Comparison of ENCODE assay signal across 8 mouse cellular contexts in genomic region chr4:21931772-21932630, GRCm38 (mm10). TPM values are rescaled to one million over a fixed set of nuclear protein-coding genes. Genes with fewer than 3 reads are reported as not detected.
DNase-seq lines count a peak whose midpoint lies in the region; ATAC-seq and TF ChIP-seq lines count a peak whose summit lies in the region.

No protein-coding gene starts in this region.

- H3K36me3 ChIP-seq in kidney, adult 2 months (ENCODE audit: control insufficient read depth, insufficient read depth, low read length), result no peaks in the 10 kb centered on the region
- no peaks in the 10 kb centered on the region for H3K36me3 ChIP-seq in forebrain, embryonic 11.5 days (ENCODE audit: control insufficient read depth, insufficient read depth, low read length)
- no peaks in the 10 kb centered on the region for H3K36me3 ChIP-seq in liver, embryonic 11.5 days (ENCODE audit: control insufficient read depth, insufficient read depth, low read length)
- H3K36me3 ChIP-seq in stomach, embryonic 14.5 days (ENCODE audit: control insufficient read depth, insufficient read depth, low read length), result peaks cover under 1% of the 10 kb centered on the region; the same call in 1 of the 2 replicates

- H3K4me3 ChIP-seq in kidney, adult 2 months (ENCODE audit: insufficient read depth, low read depth, low read length), result peak overlapping the region; percentile 64
- peak overlapping the region; percentile 55 for H3K4me3 ChIP-seq in bone marrow macrophage, adult 2 months (ENCODE audit: insufficient read depth, low read length)
- H3K4me3 ChIP-seq in forebrain, embryonic 11.5 days (ENCODE audit: low read depth, low read length), result peak overlapping the region; percentile 54
- peak overlapping the region; percentile 59 for H3K4me3 ChIP-seq in liver, embryonic 11.5 days (ENCODE audit: low read depth, low read length)
- peak overlapping the region; percentile 70 for H3K4me3 ChIP-seq in stomach, embryonic 14.5 days (ENCODE audit: low read depth, low read length)

- 18% methylated on average over 23 of the region's 23 CpGs for whole genome bisulfite sequencing in kidney, adult 2 months
- 16% methylated on average over 23 of the region's 23 CpGs for WGBS in forebrain, embryonic 11.5 days
- WGBS in liver, embryonic 11.5 days, result 22% methylated on average over 23 of the region's 23 CpGs
- WGBS in stomach, embryonic 14.5 days, result 9% methylated on average over 23 of the region's 23 CpGs

- TF ChIP-seq CTCF in kidney, adult 2 months (conservative IDR thresholded peaks at IDR 0.05; ENCODE audit: insufficient read depth, insufficient read length, low read depth, low read length), result no peak
- TF ChIP-seq CTCF in bone marrow macrophage, adult 2 months (IDR thresholded peaks at IDR 0.05; ENCODE audit: low read depth, low read length), result no peak

- H3K27ac ChIP-seq in kidney, adult 2 months (ENCODE audit: insufficient read depth, low read depth, low read length), result no peak overlapping the region
- no peak overlapping the region for H3K27ac ChIP-seq in bone marrow macrophage, adult 2 months (ENCODE audit: insufficient read depth, low read depth, low read length)
- H3K27ac ChIP-seq in forebrain, embryonic 11.5 days (ENCODE audit: low read depth, low read length), result peak overlapping the region; percentile 32; the same call in 1 of the 2 replicates
- H3K27ac ChIP-seq in liver, embryonic 11.5 days (ENCODE audit: low read depth, low read length), result no peak overlapping the region
- H3K27ac ChIP-seq in stomach, embryonic 14.5 days (ENCODE audit: low read length), result peak overlapping the region; percentile 89

- H3K27me3 ChIP-seq in kidney, adult 2 months (replicated peaks; ENCODE audit: control insufficient read depth, insufficient read depth, low read length), result peaks cover 2% of the 10 kb centered on the region; the same call in 1 of the 2 replicates
- no peaks in the 10 kb centered on the region for H3K27me3 ChIP-seq in forebrain, embryonic 11.5 days (ENCODE audit: control insufficient read depth, insufficient read depth, low read length)
- H3K27me3 ChIP-seq in liver, embryonic 11.5 days (replicated peaks; ENCODE audit: control insufficient read depth, insufficient read depth, low read length), result peaks cover 27% of the 10 kb centered on the region
- no peaks in the 10 kb centered on the region for H3K27me3 ChIP-seq in stomach, embryonic 14.5 days (ENCODE audit: control insufficient read depth, insufficient read depth, low read length)

- peak overlapping the region; percentile 71 for H3K4me2 ChIP-seq in forebrain, embryonic 11.5 days (ENCODE audit: low read depth, low read length, severe bottlenecking)
- peak overlapping the region; percentile 86 for H3K4me2 ChIP-seq in liver, embryonic 11.5 days
- H3K4me2 ChIP-seq in stomach, embryonic 14.5 days (replicated peaks; ENCODE audit: low read depth, low read length), result peak overlapping the region; percentile 73

- TF ChIP-seq POLR2A in kidney, adult 2 months (IDR thresholded peaks at IDR 0.05; ENCODE audit: low read depth, low read length), result no peak
- no peak for TF ChIP-seq POLR2A in bone marrow macrophage, adult 2 months (IDR thresholded peaks at IDR 0.05; ENCODE audit: borderline replicate concordance, low read depth, low read length)

- DNase-seq in kidney, adult 2 months, result no peak
- DNase-seq in kidney, postnatal 10 days, result no peak
- DNase-seq in forebrain, embryonic 11.5 days (ENCODE audit: low spot score), result no peak
- no peak for DNase-seq in liver, embryonic 11.5 days (ENCODE audit: low spot score)
- no peak for DNase-seq in gastrocnemius, postnatal 10 days
- no peak for DNase-seq in testis, postnatal 10 days (ENCODE audit: low spot score)

- no peaks in the 10 kb centered on the region for H3K4me1 ChIP-seq in kidney, adult 2 months (ENCODE audit: control insufficient read depth, insufficient read depth, low read length)
- no peaks in the 10 kb centered on the region for H3K4me1 ChIP-seq in bone marrow macrophage, adult 2 months (ENCODE audit: control insufficient read depth, insufficient read depth, low read length)
- H3K4me1 ChIP-seq in forebrain, embryonic 11.5 days (replicated peaks; ENCODE audit: control insufficient read depth, insufficient read depth, low read length), result peaks cover 5% of the 10 kb centered on the region; the same call in 1 of the 2 replicates
- no peaks in the 10 kb centered on the region; the same call in 1 of the 2 replicates for H3K4me1 ChIP-seq in liver, embryonic 11.5 days (replicated peaks; ENCODE audit: control insufficient read depth, insufficient read depth, low read length)
- H3K4me1 ChIP-seq in stomach, embryonic 14.5 days (ENCODE audit: control insufficient read depth, insufficient read depth, low read length), result peaks cover 5% of the 10 kb centered on the region; the same call in 1 of the 2 replicates

- no peaks in the 10 kb centered on the region for H3K9me3 ChIP-seq in forebrain, embryonic 11.5 days (ENCODE audit: control insufficient read depth, low read length)
- no peaks in the 10 kb centered on the region for H3K9me3 ChIP-seq in liver, embryonic 11.5 days (ENCODE audit: control insufficient read depth, low read length)
- H3K9me3 ChIP-seq in stomach, embryonic 14.5 days (ENCODE audit: control insufficient read depth, low read depth, low read length), result no peaks in the 10 kb centered on the region

- peak overlapping the region; percentile 85 for H3K9ac ChIP-seq in forebrain, embryonic 11.5 days (ENCODE audit: low read length)
- H3K9ac ChIP-seq in liver, embryonic 11.5 days (ENCODE audit: low read depth, low read length), result peak overlapping the region; percentile 66
- H3K9ac ChIP-seq in stomach, embryonic 14.5 days (replicated peaks; ENCODE audit: low read depth, low read length), result peak overlapping the region; percentile 79

- ATAC-seq in forebrain, embryonic 11.5 days (replicated peaks; ENCODE audit: low FRiP score), result peak; percentile 51
- ATAC-seq in liver, embryonic 11.5 days (replicated peaks; ENCODE audit: low FRiP score), result peak; percentile 18; the same call in 1 of the 2 replicates
- no peak; the same call in 1 of the 2 replicates for ATAC-seq in stomach, embryonic 14.5 days (ENCODE audit: insufficient number of reproducible peaks, insufficient read depth, low FRiP score, low read depth)

RNA-seq across cellular contexts. Expression of gene Faxc, which starts 0.9 kb away (rescaled TPM):
- polyA plus RNA-seq in kidney, adult 2 months (2012; rRNA removed), result 0.20 and 0.22 TPM in 2 replicates
- polyA plus RNA-seq in bone marrow macrophage, adult 2 months (2012; ENCODE audit: insufficient read depth, insufficient read length, missing spikeins), result not detected in 2 replicates
- 20.6 and 21.6 TPM in 2 replicates for polyA plus RNA-seq in forebrain, embryonic 11.5 days (2014; fragmentation: Nextera tagmentation; extraction: Ambion mirVana)
- 1.4 and 1.8 TPM in 2 replicates for polyA plus RNA-seq in liver, embryonic 11.5 days (2014; fragmentation: Nextera tagmentation; extraction: Ambion mirVana)
- polyA plus RNA-seq in stomach, embryonic 14.5 days (2014; fragmentation: Nextera tagmentation; extraction: Ambion mirVana), result 6.6 and 9.1 TPM in 2 replicates
- 1 to 10 TPM; 2.4 to 2.9 TPM for total RNA-seq in gastrocnemius, postnatal 10 days (2021)

RNA-seq across cellular contexts. Expression of gene Coq3, which starts 52.5 kb away (rescaled TPM):
- 4.7 and 5.4 TPM in 2 replicates for polyA plus RNA-seq in kidney, adult 2 months (2012; rRNA removed)
- 5.4 and 6.0 TPM in 2 replicates for polyA plus RNA-seq in bone marrow macrophage, adult 2 months (2012; ENCODE audit: insufficient read depth, insufficient read length, missing spikeins)
- polyA plus RNA-seq in forebrain, embryonic 11.5 days (2014; fragmentation: Nextera tagmentation; extraction: Ambion mirVana), result 12.9 and 13.1 TPM in 2 replicates
- polyA plus RNA-seq in liver, embryonic 11.5 days (2014; fragmentation: Nextera tagmentation; extraction: Ambion mirVana), result 18.9 and 20.6 TPM in 2 replicates
- 13.1 and 13.3 TPM in 2 replicates for polyA plus RNA-seq in stomach, embryonic 14.5 days (2014; fragmentation: Nextera tagmentation; extraction: Ambion mirVana)
- total RNA-seq in gastrocnemius, postnatal 10 days (2021), result 10 to 100 TPM; 13.3 to 14.2 TPM

Comparison
In these comparisons a context has a peak if more than half of its experiments do, and no peak if none do; other contexts are left out.
1. H3K27ac ChIP-seq: peak in forebrain, embryonic 11.5 days (single experiment) and stomach, embryonic 14.5 days (single experiment); none in kidney, adult 2 months (single experiment), bone marrow macrophage, adult 2 months (single experiment) and liver, embryonic 11.5 days (single experiment).
2. Peak in every context shown above with its lines, with median percentiles within 50 percentile points of each other: H3K4me3 ChIP-seq, H3K4me2 ChIP-seq and H3K9ac ChIP-seq.